Mouse (Mus musculus) erythroblast, embryonic 14.5 days (primary cell): ENCODE results near the gene Terb1.

Source experiments
- GATA1 ChIP-seq: IDR thresholded peaks from 2 replicates; pipeline ENCODE4 v1.6.1; 2012; ENCODE audit warnings: low read length, inconsistent platforms, mixed read lengths
- TAL1 ChIP-seq: IDR thresholded peaks from 3 replicates; pipeline ENCODE4 v1.6.1; 2012; ENCODE audit warnings: low read length, inconsistent platforms, mixed read lengths

DNA sequence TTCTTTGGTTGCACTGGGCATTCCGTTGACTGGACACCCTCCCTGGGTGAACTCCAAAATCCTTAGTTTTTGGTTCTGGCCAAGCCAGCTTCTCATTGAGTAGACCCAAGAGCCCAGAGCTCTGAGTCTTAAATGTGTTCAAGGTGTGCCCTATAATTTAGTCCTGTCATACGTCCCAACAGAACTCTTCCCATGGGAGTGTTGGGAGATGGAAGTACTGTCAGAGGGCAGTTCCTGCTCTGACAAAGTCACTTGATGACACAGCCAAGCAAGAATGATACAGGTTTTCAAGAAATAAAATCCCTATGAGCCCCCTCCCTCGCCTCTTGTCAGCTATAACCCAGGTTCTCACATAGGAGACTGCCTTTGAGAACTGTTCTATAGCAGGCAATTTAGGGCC, 424 bp upstream of the Terb1 start:
- TF ChIP-seq TAL1 (no peak), GATA1 (no peak)
